Mouse (Mus musculus): ENCODE results near the gene Nek4. TPM values are rescaled to one million over a fixed set of nuclear protein-coding genes. Genes with fewer than 3 reads are reported as not detected.

The Nek4 gene
- total RNA-seq, 1 experiment, result 16.8 TPM

DNA sequence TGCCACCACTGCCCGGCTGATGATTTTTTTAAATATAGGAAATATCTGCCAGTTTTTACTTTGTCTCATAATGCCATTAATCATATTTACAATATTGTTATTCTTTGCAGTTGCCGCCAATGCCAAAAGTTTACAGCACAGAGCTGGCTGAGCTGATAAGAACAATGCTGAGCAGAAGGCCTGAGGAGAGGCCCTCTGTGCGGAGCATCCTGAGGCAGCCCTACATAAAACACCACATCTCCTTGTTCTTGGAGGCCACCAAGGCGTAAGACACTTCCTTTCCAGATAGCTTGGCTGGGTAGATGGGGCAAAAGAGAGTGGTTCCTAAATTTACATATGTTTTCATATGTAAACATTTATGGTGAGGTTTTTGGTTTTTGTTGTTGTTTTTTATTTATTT lies 7.9 kb downstream of the Nek4 start:
- Histone ChIP-seq H3K4me3 (ENCODE audit: insufficient read depth in 1 of 2, low read depth in 1 of 2, low read length in 2 of 2, poor library complexity in 1 of 2, severe bottlenecking in 1 of 2) (no peak overlapping the region), H3K9ac (ENCODE audit: insufficient read depth, low read depth, low read length, poor library complexity, severe bottlenecking) (no peak overlapping the region), H3K9me3 (ENCODE audit: control insufficient read depth, insufficient read depth, low read depth, low read length) (no peaks in the 10 kb centered on the region), H3K4me1 (ENCODE audit: control insufficient read depth in 2 of 2, insufficient read depth in 2 of 2, low read length in 2 of 2, poor library complexity in 1 of 2) (no peaks in the 10 kb centered on the region), H3K27ac (ENCODE audit: insufficient read depth, low read depth, low read length, poor library complexity, severe bottlenecking) (no peak overlapping the region), H3K36me3 (ENCODE audit: control insufficient read depth, insufficient read depth, low read length, poor library complexity, severe bottlenecking) (peaks cover 2% of the 10 kb centered on the region; the same call in 1 of the 2 replicates)
- in situ Hi-C loops (cut with MboI; ENCODE audit: low sequenced_read_pairs in 2 of 2, unreplicated experiment in 2 of 2), result no loop called here
- TF ChIP-seq MAFK (IDR thresholded peaks at IDR 0.05; ENCODE audit: insufficient read depth, low read depth, low read length) (no peak), ZNF384 (IDR thresholded peaks at IDR 0.05; ENCODE audit: low read depth, low read length) (no peak), ZC3H11A (IDR thresholded peaks at IDR 0.05; ENCODE audit: borderline replicate concordance, low read depth, low read length) (no peak), HCFC1 (IDR thresholded peaks at IDR 0.05; ENCODE audit: borderline replicate concordance, insufficient read depth, low read length) (no peak), CHD2 (IDR thresholded peaks at IDR 0.05; ENCODE audit: low read depth, low read length) (no peak)
- no peak for DNase-seq (ENCODE audit: low read depth, low spot score)

- Histone ChIP-seq H3K27ac (ENCODE audit: insufficient read depth, low read depth, low read length, poor library complexity, severe bottlenecking) (no peak overlapping the region), H3K4me1 (ENCODE audit: control insufficient read depth in 2 of 2, insufficient read depth in 2 of 2, low read length in 2 of 2, poor library complexity in 1 of 2) (no peaks in the 10 kb centered on the region), H3K36me3 (ENCODE audit: control insufficient read depth, insufficient read depth, low read length, poor library complexity, severe bottlenecking) (peaks cover 2% of the 10 kb centered on the region; the same call in 1 of the 2 replicates), H3K9me3 (ENCODE audit: control insufficient read depth, insufficient read depth, low read depth, low read length) (no peaks in the 10 kb centered on the region), H3K9ac (ENCODE audit: insufficient read depth, low read depth, low read length, poor library complexity, severe bottlenecking) (no peak overlapping the region), H3K4me3 (ENCODE audit: insufficient read depth in 1 of 2, low read depth in 1 of 2, low read length in 2 of 2, poor library complexity in 1 of 2, severe bottlenecking in 1 of 2) (no peak overlapping the region)
- DNase-seq (ENCODE audit: low read depth, low spot score), result no peak
- in situ Hi-C loops (cut with MboI; ENCODE audit: low sequenced_read_pairs in 2 of 2, unreplicated experiment in 2 of 2), result no loop called here
- TF ChIP-seq CHD2 (IDR thresholded peaks at IDR 0.05; ENCODE audit: low read depth, low read length) (no peak), MAFK (IDR thresholded peaks at IDR 0.05; ENCODE audit: insufficient read depth, low read depth, low read length) (no peak), ZNF384 (IDR thresholded peaks at IDR 0.05; ENCODE audit: low read depth, low read length) (no peak), HCFC1 (IDR thresholded peaks at IDR 0.05; ENCODE audit: borderline replicate concordance, insufficient read depth, low read length) (no peak), ZC3H11A (IDR thresholded peaks at IDR 0.05; ENCODE audit: borderline replicate concordance, low read depth, low read length) (no peak)
Observed at GRCm38 (mm10) chr14:30960366-30960765, 9.2 kb downstream of the Nek4 start.

DNA sequence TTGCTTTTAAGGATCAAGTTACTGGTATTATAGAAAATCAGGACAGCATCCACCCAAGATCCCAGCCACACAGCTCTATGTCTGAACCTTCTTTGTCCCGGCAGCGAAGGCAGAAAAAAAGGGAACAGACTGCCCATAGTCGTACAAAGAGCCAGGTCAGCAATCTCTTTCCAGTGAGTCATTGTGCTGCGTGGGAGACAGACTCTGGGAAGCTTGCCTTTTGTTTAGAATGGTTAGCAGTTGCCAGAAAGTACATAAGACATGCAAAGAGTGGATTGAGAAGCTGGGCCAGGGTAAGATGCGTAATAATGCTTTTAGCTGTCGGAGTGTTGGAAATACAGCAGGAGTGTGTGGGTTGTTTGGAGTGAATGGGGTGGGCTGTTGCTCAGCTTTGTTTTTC lies 23.0 kb downstream of the Nek4 start:
- no peak overlapping the region for H3K9ac ChIP-seq (ENCODE audit: insufficient read depth, low read depth, low read length, poor library complexity, severe bottlenecking)
- DNase-seq (ENCODE audit: low read depth, low spot score), result no peak
- no peaks in the 10 kb centered on the region for H3K36me3 ChIP-seq (ENCODE audit: control insufficient read depth, insufficient read depth, low read length, poor library complexity, severe bottlenecking)
- TF ChIP-seq MAFK (IDR thresholded peaks at IDR 0.05; ENCODE audit: insufficient read depth, low read depth, low read length) (peak; percentile 22; the same call in 1 of the 2 replicates), ZNF384 (IDR thresholded peaks at IDR 0.05; ENCODE audit: low read depth, low read length) (no peak)
- no peak overlapping the region for H3K27ac ChIP-seq (ENCODE audit: insufficient read depth, low read depth, low read length, poor library complexity, severe bottlenecking)
- H3K4me3 ChIP-seq (ENCODE audit: insufficient read depth in 1 of 2, low read depth in 1 of 2, low read length in 2 of 2, poor library complexity in 1 of 2, severe bottlenecking in 1 of 2), result no peak overlapping the region
- H3K4me1 ChIP-seq (ENCODE audit: control insufficient read depth in 2 of 2, insufficient read depth in 2 of 2, low read length in 2 of 2, poor library complexity in 1 of 2), result no peaks in the 10 kb centered on the region
- H3K9me3 ChIP-seq (ENCODE audit: control insufficient read depth, insufficient read depth, low read depth, low read length), result no peaks in the 10 kb centered on the region
- in situ Hi-C loops (cut with MboI; ENCODE audit: low sequenced_read_pairs in 2 of 2, unreplicated experiment in 2 of 2), result no loop called here

DNA sequence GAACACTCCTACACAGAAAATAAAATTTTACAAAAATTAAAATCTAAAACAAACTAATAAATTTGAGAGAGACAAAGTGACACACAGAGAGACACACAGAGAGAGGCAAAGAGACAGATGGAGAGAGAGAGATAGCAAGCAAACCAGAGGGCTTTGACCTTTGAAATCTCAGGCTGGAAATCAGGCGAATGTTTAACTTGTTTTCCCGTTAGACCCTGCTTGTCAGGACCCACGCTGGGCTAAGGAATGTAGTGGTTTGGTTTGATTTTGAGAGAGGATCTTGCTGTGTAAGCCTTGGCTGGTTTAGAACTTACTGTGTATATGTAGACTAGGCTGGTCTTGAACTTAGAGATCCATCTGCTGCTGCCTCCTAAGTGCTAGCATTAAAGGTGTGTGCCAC lies 25.0 kb downstream of the Nek4 start:
- in situ Hi-C loops (cut with MboI; ENCODE audit: low sequenced_read_pairs in 2 of 2, unreplicated experiment in 2 of 2), result no loop called here

DNA sequence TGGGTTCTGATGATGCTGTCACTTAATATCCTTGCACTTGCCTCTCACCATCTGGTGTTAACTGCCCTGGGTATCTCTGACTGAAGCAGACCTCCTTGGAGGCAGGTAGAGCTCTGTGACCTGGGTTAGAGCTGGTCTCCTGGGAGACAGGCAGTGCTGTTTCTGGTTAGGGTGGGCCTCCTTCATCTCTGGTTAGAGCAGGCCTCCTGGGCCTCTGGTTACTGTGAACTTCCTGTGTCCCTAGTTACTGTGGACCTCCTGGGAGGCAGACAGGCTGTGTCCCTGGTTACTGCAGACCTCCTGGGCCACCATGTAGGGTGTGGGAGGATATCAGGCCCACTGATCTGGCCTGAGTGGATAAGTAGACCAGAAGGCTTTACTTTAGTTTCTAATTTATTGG lies 45.2 kb downstream of the Nek4 start:
- TF ChIP-seq ZNF384 (IDR thresholded peaks at IDR 0.05; ENCODE audit: low read depth, low read length) (no peak), HCFC1 (IDR thresholded peaks at IDR 0.05; ENCODE audit: borderline replicate concordance, insufficient read depth, low read length) (no peak), ZC3H11A (IDR thresholded peaks at IDR 0.05; ENCODE audit: borderline replicate concordance, low read depth, low read length) (no peak), CHD2 (IDR thresholded peaks at IDR 0.05; ENCODE audit: low read depth, low read length) (no peak), MAFK (IDR thresholded peaks at IDR 0.05; ENCODE audit: insufficient read depth, low read depth, low read length) (no peak)
- DNase-seq (ENCODE audit: low read depth, low spot score), result no peak
- Histone ChIP-seq H3K4me3 (ENCODE audit: insufficient read depth in 1 of 2, low read depth in 1 of 2, low read length in 2 of 2, poor library complexity in 1 of 2, severe bottlenecking in 1 of 2) (no peak overlapping the region), H3K9me3 (ENCODE audit: control insufficient read depth, insufficient read depth, low read depth, low read length) (no peaks in the 10 kb centered on the region), H3K4me1 (ENCODE audit: control insufficient read depth in 2 of 2, insufficient read depth in 2 of 2, low read length in 2 of 2, poor library complexity in 1 of 2) (no peaks in the 10 kb centered on the region), H3K27ac (ENCODE audit: insufficient read depth, low read depth, low read length, poor library complexity, severe bottlenecking) (no peak overlapping the region), H3K36me3 (ENCODE audit: control insufficient read depth, insufficient read depth, low read length, poor library complexity, severe bottlenecking) (no peaks in the 10 kb centered on the region), H3K9ac (ENCODE audit: insufficient read depth, low read depth, low read length, poor library complexity, severe bottlenecking) (no peak overlapping the region)
- in situ Hi-C loops (cut with MboI; ENCODE audit: low sequenced_read_pairs in 2 of 2, unreplicated experiment in 2 of 2), result no loop called here

More for the DNA sequence above, 25.0 kb downstream of the Nek4 start:
- Histone ChIP-seq H3K36me3 (ENCODE audit: control insufficient read depth, insufficient read depth, low read length, poor library complexity, severe bottlenecking) (no peaks in the 10 kb centered on the region), H3K4me3 (ENCODE audit: insufficient read depth in 1 of 2, low read depth in 1 of 2, low read length in 2 of 2, poor library complexity in 1 of 2, severe bottlenecking in 1 of 2) (no peak overlapping the region), H3K9me3 (ENCODE audit: control insufficient read depth, insufficient read depth, low read depth, low read length) (no peaks in the 10 kb centered on the region), H3K27ac (ENCODE audit: insufficient read depth, low read depth, low read length, poor library complexity, severe bottlenecking) (no peak overlapping the region), H3K4me1 (ENCODE audit: control insufficient read depth in 2 of 2, insufficient read depth in 2 of 2, low read length in 2 of 2, poor library complexity in 1 of 2) (no peaks in the 10 kb centered on the region), H3K9ac (ENCODE audit: insufficient read depth, low read depth, low read length, poor library complexity, severe bottlenecking) (no peak overlapping the region)
- no peak for DNase-seq (ENCODE audit: low read depth, low spot score)
- TF ChIP-seq ZNF384 (IDR thresholded peaks at IDR 0.05; ENCODE audit: low read depth, low read length), result no peak
